Mouse (Mus musculus) heart, postnatal 36 days (tissue): ENCODE results near the gene Clrn1. TPM values are rescaled to one million over a fixed set of nuclear protein-coding genes. Genes with fewer than 3 reads are reported as not detected.
"Not testable (repeated sequence)": the region's sequence is repeated elsewhere in the genome, so short reads cannot be mapped to it uniquely, and the experiment has no call there.

Experiments
- DNase-seq, 2 experiments: peaks; one replicate each; pipeline ENCODE4 v3.0.0; 2021 to 2022
- intact Hi-C: fragments of 180-260 bp; cut with DNase I; formaldehyde crosslinking; loops from one replicate; pipeline ENCODE4 v1.15.1; 2025
- total RNA-seq, 2 experiments: library from RNA; stranded (reverse); gene quantifications; 2 replicates each; pipeline ENCODE4 v1.2.3; 2021

The Clrn1 gene
- not detected for total RNA-seq

- intact Hi-C loops = no loop called here
- no peak for DNase-seq
Measured at GRCm38 (mm10) chr3:58884801-58885573, at the start of gene Clrn1. TSS of gene Clrn1 (minus strand) at chr3:58885340.

DNA sequence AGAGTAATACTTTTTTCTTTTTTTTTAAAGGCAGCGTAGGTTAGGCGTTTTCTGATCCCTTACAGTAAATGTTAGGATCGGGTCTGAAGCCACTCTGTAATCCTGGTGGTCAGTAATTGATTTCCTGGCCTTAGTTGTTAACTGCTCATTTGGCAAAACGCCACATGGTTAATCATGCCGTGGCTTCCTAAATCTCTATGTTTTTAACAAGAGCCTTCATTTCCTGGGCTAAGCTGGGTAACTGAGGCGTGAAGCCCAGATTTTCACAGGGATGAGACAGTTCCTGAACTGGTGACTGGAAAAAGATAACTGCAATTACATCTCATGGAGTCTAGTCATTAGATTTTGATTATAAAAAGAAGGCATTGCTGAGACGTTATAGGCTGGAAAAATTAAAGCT, 38.9 kb upstream of the Clrn1 start:
- intact Hi-C loops = no loop called here
- DNase-seq = no peak

GRCm38 (mm10) chr3:58923140-58923539, 38.0 kb upstream of the Clrn1 start:
- no peak for DNase-seq
- intact Hi-C loops = no loop called here

GRCm38 (mm10) chr3:58922636-58923035, 37.5 kb upstream of the Clrn1 start:
- no peak for DNase-seq
- intact Hi-C loops = no loop called here

DNA sequence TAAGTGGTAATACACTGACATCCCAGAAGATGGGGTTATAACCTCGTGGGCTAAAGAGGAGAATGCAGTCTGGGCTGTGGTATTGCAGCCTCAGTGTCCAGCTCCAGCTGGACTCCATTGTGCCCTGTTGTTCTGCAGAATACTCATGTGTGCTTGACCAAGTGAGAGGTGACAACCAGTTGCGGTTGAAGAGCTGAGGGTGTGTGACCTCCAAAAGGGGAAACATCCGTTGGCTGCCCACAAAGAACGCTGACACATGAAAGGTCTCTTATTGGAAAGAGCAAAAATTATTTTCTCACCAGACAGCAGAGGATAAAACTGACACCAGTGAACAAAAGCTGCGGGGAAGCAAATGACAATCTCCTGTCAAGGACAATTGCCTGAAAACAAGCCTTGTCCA, 36.2 kb upstream of the Clrn1 start:
- intact Hi-C loops = no loop called here
- no peak for DNase-seq

GRCm38 (mm10) chr3:58904656-58905055, 19.5 kb upstream of the Clrn1 start:
- DNase-seq = no peak
- intact Hi-C loops = no loop called here

GRCm38 (mm10) chr3:58902051-58902758, 17.1 kb upstream of the Clrn1 start:
- DNase-seq = no peak
- intact Hi-C loops = no loop called here

DNA sequence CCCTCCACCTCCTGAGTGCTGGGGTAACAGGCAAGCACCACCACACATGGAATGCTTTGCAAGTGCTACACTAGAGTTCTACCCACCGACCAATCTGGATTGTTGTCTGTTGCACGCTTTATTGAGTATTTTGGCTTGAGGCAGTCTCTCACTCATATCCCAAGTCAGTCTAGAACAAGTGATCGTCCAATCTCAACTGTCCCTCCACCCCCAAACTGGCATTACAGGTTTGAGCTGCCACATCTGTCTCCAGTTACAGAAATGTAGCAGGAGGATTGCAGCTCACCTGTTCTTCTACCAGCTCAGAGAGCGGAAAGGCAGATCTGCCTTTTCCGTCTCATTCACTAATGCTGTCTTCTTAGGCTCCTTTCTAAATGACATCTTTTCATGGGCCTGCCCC, 10.0 kb upstream of the Clrn1 start:
- DNase-seq = no peak
- intact Hi-C loops = no loop called here

DNA sequence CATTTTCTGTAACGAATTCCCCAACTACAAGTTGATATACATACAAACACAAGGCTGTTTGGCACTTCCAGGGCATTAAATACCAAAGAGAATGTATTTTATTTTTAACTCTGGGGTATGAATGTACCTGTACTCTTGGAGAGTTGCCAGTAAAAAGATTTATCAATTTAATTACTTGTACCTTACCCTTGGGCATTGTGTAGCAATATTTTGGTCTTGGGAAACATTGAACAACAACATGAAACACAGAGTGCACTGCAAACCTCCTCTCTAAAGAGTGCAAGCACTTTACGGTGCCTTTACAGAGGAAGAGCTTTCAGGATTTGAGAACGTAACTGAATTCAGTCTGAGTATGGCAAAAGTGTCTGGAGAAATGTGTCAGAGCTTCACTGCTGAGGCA, 9.4 kb upstream of the Clrn1 start:
- DNase-seq = no peak
- intact Hi-C loops = no loop called here

DNA sequence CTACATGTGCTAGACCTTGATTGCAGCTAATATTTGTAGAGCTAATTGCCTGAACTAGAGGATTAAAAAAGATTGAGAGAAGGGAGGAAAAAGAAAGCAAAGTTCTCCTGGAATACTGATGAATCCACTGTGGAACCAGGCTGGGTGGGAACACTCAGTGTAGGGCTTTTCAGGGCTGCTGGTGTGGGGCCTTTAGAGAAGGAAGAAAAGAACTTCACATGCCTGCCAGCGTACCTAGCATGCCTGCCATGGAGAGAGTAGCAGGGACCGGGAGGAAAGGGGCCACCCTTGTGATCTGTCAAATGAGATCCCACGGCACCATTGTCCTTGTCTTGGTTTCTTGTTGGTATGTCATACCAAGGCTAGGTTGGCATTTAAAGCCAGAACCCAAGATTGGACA, 4.5 kb upstream of the Clrn1 start:
- DNase-seq = no peak
- intact Hi-C loops = no loop called here

GRCm38 (mm10) chr3:58888131-58888715, 3.1 kb upstream of the Clrn1 start:
- intact Hi-C loops = no loop called here
- no peak for DNase-seq

- DNase-seq = no peak
- intact Hi-C loops = no loop called here
Measured at GRCm38 (mm10) chr3:58887719-58888118, 2.6 kb upstream of the Clrn1 start.

- intact Hi-C loops = no loop called here
- DNase-seq = no peak
Measured at GRCm38 (mm10) chr3:58883511-58883907, 1.6 kb downstream of the Clrn1 start.

- intact Hi-C loops = no loop called here
- DNase-seq = peak in 1 of 2 experiments; percentile 1
Measured at GRCm38 (mm10) chr3:58882878-58883510, 2.1 kb downstream of the Clrn1 start.

GRCm38 (mm10) chr3:58881016-58881415, 4.1 kb downstream of the Clrn1 start:
- intact Hi-C loops = no loop called here
- DNase-seq = no peak

GRCm38 (mm10) chr3:58880181-58880580, 5.0 kb downstream of the Clrn1 start:
- no peak for DNase-seq

GRCm38 (mm10) chr3:58871882-58872281, 13.3 kb downstream of the Clrn1 start:
- intact Hi-C loops, DNase-seq: not testable (repeated sequence)

More at GRCm38 (mm10) chr3:58880181-58880580, 5.0 kb downstream of the Clrn1 start:
- intact Hi-C loops = no loop called here

DNA sequence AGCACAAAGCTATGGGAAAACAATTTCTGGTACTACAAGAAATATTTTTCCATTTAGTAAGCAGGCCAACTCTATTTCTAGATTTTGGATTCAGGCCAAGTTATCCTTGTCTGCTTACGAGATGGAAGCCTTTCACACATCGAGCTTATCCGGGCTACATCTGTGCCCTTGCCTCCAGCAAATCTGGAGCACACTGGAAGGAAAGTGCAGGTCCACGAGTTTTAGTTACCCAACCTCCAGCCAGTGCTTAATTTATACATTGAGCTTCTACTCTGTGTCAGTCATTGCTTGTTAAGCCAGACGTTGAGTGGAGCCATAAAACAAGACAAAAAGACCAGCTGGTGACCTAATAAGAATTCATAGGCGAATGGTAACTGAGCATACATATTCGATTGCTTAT, 19.4 kb downstream of the Clrn1 start:
- intact Hi-C loops = no loop called here
- DNase-seq = no peak

DNA sequence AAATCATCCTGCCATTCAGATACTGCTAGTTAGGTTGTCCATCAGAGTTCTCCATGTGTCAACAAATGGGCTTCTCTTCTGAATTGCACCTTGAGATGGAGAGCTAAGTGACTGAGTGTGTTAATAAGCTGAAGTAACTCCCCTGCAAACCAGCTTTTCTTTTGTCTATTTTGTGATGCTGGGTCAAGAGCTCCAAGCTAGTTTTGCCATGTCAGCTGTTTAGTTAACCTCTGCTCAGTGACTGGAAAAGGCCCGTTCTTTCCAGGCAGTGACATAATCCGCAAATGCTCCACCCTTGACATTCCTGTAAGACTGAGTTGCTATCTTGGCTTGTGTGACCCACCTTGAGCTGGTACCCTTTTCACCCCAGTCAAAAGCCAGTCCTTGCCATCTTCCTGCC, 22.2 kb downstream of the Clrn1 start:
- intact Hi-C loops = no loop called here
- no peak for DNase-seq

GRCm38 (mm10) chr3:58843415-58843814, 41.7 kb downstream of the Clrn1 start:
- no peak for DNase-seq
- intact Hi-C loops = no loop called here

DNA sequence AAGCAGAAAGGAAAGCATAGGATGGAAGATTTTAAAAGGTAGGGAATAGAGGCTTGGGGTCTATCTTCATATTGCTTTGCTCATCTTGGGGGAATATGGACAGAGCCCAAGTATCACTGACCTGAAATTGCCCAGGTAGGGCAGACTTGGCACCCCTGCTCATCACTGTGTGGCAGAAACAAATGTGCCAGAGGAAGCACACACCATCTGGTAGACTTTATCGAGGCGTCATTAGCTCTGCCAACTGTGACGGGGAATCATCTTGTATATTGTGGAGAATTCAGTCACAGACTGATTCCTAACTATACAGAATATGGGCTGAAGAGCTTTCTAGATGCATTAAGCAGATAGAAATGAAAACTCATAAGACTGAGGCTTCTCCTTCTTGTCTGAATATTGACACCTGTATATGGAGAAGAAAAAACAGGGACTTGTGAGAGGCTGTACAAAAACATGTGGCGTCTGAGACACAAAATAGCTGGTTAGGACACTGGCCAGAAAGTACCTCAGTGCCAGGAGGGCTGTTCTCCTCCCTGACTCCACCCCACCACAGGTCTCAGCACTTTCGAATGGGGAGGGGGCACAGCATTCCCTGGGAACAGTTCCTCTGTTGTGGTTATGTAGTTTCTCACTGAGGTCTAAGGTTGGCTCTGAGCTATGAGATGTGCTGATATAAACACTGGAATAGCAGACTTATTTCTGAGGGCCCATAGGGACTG, 51.5 kb downstream of the Clrn1 start:
- no peak for DNase-seq
- intact Hi-C loops = no loop called here
